Mouse (Mus musculus): ENCODE data around the gene Gm20532. TPM values are rescaled to one million over a fixed set of nuclear protein-coding genes. Genes with fewer than 3 reads are reported as not detected.

The Gm20532 gene
- not detected in 4 replicates for total RNA-seq (2023)

DNA sequence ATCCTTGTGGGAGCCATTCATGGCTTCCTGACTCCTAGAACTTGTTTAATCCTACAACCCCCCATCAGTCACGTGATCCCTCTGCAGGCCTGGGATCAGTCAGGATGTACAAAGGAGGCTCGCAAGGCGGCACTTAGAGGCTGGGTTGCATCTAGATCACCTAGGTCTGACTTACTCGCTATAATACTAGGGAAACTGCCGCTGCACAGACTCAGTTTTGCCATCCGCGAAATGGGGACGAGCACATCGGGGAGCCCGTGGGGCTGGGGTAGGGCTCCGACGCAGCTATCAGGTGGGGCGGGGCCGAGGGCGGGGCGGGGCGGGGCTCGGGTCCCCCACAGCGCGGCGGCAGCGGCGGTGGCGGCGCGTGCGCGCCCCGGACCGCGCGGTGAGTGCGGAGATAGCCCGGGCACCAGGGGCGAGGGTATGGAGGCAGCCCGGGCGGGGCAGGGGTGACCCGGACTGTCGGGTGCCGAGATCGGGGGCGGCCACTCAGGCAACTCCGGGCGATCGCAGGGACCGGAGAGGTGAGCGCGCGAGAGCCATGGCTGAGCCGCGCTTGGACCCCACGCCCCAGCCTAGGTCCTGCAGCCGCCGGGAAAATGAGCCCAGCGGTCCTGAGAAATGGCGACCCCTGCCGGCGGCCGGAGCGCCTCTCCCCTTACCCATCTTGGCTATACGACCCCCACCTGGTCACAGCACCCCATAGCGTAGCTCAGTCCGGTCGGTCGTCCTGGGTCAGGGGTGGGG is at the start of gene Gm20532:
Gene Gm20532, plus strand, starts transcription at position 346 of the 750 bp plus-strand sequence.

GRCm38 (mm10) chr2:26579714-26580113 is 6.7 kb upstream of the Gm20532 start, which contains the start of gene Egfl7:
Gene Egfl7, plus strand, starts transcription at chr2:26580014.

GRCm38 (mm10) chr2:26603720-26604671 is 17.6 kb downstream of the Gm20532 start, which contains the start of gene Agpat2:
Gene Agpat2, minus strand, starts transcription at chr2:26604417.

GRCm38 (mm10) chr2:26627921-26628739 is 41.7 kb downstream of the Gm20532 start, which contains the start of gene Fam69b:
Gene Fam69b, plus strand, starts transcription at chr2:26628457.

GRCm38 (mm10) chr2:26671182-26671581 is 84.7 kb downstream of the Gm20532 start, which contains the start of gene Lcn4:
Gene Lcn4, minus strand, starts transcription at chr2:26671282.

Other genes with a start within 250 kb of the Gm20532 start
- 7.3 to 10.1 TPM (median 8.8 TPM) in 4 replicates for gene Dnlz, start 234.5 kb upstream of the Gm20532 start, total RNA-seq (2023)
- 0.85 TPM in 1 of 4 replicates, not detected in the others for gene Card9, start 225.7 kb upstream of the Gm20532 start, total RNA-seq (2023)
- 104 to 118 TPM (median 114 TPM) in 4 replicates for gene Snapc4, start 206.0 kb upstream of the Gm20532 start, total RNA-seq (2023)
- 115 to 127 TPM (median 119 TPM) in 4 replicates for gene Entr1, start 197.3 kb upstream of the Gm20532 start, total RNA-seq (2023)
- gene Pmpca, start 197.3 kb upstream of the Gm20532 start, total RNA-seq (2023), result 81.4 to 89.8 TPM (median 85.5 TPM) in 4 replicates
- gene Inpp5e, start 177.4 kb upstream of the Gm20532 start, total RNA-seq (2023), result 28.5 to 37.9 TPM (median 33.8 TPM) in 4 replicates
- 84.8 to 109 TPM (median 93.3 TPM) in 4 replicates for gene Sec16a, start 141.4 kb upstream of the Gm20532 start, total RNA-seq (2023)
- 24.4 to 28.2 TPM (median 25.5 TPM) in 4 replicates for gene Notch1, start 70.0 kb upstream of the Gm20532 start, total RNA-seq (2023)
- 1.4 to 2.6 TPM (median 2.5 TPM) in 3 of 4 replicates, not detected in the other for gene Egfl7, start 6.6 kb upstream of the Gm20532 start, total RNA-seq (2023)
- 20.3 to 25.0 TPM (median 20.7 TPM) in 4 replicates for gene Agpat2, start 17.8 kb downstream of the Gm20532 start, total RNA-seq (2023)
- gene Fam69b, start 41.8 kb downstream of the Gm20532 start, total RNA-seq (2023), result 3.5 to 5.5 TPM (median 4.9 TPM) in 4 replicates
- not detected in 4 replicates for gene Lcn4, start 84.6 kb downstream of the Gm20532 start, total RNA-seq (2023)